Mouse (Mus musculus): ENCODE measurements around the gene Dtx1.

DNA sequence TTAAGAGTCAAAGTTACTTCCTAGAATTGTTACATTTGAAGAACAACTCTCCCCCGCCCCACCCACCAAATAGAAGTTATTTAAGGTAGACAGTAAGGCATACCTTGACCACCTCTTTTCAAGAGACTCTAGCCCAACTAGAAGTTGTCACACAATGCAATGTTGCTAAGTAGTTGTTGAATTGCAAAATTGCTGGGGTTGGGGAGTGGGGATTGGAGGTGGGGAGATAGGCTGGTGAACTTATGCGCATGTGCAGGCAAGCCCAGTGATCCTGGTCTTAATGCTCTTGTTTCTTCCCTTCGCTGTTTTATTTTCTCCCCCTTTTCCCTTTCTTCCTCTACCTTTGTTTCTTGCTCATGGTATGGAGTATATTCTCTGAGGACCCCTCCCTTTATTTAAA, 22.0 kb upstream of the Dtx1 start:
- no peak for TF ChIP-seq CTCF (IDR thresholded peaks at IDR 0.05; ENCODE audit: low read depth)
- TF ChIP-seq EP300 (IDR thresholded peaks at IDR 0.05; ENCODE audit: low read depth): no peak

All from heart, postnatal 0 days (tissue).